Mouse (Mus musculus) spleen, postnatal 14 days (tissue): Measurements from ENCODE around the gene Wnt5b.

Source experiments
- DNase-seq, 2 experiments: peaks; one replicate each; pipeline ENCODE4 v3.0.0; 2021 to 2022; ENCODE audit warnings: low spot score in 2 of 2

Gene Wnt5b

DNA sequence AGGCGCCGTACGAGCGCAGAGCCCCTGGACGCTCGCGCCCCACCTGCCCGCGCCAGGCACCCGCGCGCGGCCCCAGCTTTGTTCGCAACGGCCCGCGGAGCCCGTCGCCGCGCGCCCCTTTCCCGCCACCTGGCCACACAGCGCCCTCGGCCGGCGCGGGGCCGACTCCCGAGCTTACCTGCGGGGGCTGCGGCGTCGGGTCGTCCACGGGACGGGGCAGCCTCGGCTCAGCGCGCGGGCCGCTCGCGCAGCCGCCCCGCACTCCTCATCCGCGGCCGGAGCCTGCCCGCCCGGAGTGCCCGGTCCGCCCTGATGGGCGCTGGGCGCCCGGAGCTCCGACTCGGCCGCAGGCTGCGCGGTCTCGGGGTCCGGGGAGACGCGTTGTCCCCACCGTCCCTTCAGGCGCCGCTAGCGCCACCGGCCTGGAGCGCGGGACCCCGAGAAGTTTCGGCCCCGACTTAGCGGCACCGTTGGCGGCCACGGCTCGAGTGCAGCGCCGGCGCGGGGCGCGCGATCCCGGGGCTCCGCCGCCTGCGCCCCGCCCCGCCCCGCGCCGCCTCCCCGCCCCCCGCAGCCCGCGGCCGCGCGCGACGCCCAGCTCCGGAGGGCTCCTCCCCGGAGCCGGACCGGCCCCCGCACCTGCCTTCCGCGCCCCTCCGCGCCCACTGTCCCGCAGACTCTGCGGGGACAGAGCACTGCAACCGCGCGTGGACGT, at the start of gene Wnt5b:
Gene Wnt5b, minus strand, starts transcription at position 545 of the 715 bp plus-strand sequence.
- no peak for DNase-seq

DNA sequence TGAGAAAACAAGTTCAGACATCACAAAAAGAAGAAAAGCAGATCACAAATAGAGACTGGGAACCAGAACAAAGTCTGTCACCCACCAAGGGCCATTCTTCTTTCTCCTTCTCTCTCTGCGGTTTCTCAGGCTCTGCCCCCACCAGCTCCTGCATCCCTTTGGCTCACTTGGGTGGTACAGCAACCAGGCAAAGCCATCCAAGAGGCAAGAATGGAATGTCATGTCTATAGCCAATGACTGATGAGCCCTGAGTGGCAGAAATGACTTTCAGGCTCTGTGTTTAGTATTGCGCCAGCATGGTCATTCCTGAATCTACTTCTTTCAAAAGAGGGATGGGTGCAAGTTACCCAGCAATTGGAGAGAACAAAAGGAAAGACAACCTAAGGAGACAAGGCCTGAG, 46.7 kb upstream of the Wnt5b start:
- no peak for DNase-seq

DNA sequence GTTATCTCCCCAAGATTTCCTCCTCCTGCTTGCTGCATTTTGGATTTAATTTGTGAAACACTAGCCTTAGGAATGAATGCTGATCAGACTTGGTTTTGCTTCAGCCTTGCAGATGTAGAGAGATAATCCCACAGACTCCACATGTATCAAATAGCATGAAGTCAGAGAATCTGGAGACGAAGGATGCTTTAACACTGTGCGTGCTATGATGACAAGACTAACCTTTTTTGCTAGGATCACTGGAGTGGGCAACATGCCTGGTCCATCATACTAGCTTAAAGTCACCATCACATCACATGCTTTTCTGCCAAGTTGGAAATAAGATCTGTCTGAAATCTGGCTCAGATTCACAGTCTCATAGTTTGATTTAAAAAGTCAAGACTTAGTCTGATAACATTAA, 43.8 kb upstream of the Wnt5b start:
- no peak for DNase-seq

DNA sequence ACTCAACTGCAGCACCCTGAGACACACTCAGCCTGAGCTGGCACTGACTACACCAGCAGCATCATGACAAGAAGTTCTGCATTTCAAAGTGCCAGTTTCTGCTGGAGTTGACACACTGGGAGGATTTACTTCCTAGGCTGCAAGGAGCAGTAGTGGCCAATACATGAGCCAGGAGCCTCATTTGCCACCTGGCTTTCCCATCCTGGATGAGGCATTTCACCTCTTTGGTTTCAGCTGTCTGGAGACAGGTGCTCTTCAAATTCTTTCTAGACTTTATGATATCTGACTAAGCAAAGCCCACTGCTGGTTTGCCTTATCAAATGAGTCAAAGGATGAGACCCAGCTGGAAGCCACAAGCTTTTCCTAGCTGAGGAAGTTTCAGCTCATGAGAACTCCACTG, 43.3 kb upstream of the Wnt5b start:
- DNase-seq = no peak

DNA sequence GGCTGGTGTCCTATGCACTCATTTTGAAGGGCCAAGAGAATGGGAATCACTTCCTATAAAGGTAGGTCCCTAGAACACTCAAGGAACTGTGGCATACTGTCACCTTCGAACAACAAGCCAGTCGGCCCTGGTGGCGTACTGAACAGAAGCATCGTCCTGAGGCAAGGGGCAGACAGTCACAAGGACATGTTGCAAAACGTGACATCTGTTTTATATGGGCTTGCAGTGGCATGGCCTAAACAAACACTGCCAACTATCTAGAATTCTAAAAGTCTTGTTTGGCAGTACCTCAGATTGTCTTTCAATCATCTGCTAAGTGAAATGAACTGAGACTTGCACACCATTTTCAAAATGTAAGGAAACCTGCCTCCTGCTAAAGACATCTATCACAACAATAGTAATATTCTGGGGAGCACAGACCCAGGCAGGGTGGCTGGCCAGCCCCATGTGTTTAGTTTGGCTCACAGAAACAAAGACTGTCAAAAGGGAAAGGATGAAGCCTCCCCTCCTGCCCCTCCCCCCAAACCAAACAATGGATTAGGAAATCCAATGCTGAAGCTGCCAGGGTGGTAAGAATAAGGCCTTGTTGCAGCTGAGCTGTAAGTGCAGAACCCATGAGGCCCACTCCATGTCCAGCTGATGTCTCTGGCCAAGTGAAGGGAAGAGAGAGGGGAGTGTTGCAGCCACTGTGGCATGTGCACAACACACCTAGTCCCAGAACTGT, 41.7 kb upstream of the Wnt5b start:
- no peak for DNase-seq

DNA sequence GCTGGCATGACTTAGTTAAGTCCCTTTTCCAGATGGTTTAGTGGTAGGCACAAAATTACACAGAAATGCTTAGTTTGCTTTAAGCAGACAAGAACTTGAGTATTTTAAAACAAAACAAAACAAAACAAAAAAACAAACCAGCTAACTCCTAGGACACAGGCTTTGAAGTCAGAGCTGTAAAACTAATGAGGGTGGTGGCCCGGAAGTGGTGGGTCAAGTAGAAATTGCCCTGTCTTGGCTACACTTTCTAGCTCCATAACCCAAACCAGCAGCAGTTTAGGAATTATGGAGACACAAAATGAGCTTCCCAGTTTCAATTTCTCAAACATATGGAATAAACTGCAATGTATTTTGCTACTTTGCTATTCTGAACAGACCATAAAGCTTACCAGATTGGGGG, 39.9 kb upstream of the Wnt5b start:
- DNase-seq = no peak

DNA sequence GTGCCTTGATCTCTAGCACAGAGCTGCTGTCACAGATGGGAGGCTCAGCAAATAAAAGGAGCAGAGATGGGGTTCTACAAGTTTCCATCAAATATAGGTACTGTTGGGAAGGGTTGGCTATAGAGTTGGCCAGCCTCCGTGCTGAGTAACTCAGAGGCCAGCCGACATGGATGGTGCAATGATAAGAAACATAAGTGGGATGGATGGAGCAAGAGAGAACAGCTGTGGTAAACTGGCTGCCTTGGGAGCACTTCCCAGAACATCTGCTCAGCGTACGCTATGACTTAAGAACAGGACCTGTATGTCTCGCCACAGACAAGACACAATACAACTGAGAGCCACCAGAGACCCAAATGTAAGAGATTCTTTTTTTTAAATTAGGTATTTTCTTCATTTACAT, 39.0 kb upstream of the Wnt5b start:
- DNase-seq = no peak

DNA sequence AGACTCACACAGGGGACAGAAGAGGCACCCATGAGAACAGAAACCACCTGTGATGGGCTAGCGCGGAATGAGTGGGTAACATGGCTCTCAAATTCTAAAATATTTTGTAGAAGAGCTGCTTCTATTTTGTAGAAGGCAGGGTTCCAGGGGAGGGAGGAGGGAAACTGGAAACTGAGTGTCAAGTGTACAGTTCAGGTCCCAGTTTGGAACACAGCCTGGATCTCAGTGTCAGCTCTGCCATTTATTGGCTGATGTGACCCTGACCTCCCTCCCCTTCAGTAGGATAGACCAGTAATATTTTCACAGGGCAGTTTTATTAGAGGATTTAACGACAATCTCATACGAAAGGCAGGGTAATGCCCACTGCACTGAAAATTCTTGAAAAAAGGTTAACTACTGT, 32.6 kb upstream of the Wnt5b start:
- DNase-seq = no peak

DNA sequence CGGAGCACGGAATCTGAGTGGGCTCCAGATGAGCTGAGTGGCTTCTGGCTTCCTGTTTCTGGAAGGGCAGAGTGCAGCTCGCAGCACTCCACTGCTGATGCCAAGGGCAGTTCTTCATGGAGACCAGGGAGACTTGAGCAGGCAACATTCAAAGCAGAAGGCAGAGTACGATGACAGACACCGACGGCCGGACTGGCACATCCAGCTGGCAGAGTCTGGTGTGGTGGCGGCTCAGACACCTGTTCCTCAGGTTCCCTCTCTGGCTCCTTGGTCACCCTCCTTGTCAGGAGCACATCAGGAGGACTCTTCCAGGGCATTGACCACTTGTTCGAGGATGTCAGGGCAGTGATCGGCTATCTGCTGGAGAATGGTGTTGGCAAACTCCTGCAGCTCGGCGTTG, 31.2 kb upstream of the Wnt5b start:
- DNase-seq = no peak

DNA sequence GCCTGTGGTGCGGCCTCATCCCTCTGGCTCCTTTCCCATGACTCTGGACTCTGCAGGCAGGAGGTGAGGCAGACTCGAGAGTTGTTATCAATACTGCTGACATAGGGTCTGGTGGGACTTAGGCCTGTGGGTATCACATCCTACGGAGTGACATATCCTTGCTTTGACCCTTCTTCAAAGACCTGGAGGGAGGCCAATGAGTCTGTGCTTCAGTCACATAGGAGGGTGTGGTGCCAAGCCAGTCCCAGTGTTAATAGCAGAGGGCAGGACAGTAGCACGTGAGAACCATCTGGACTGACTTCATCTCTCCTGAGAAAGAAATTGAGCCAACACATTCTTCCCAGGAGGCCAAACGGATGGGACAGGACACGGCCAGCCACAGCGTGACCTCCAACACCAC, 28.1 kb upstream of the Wnt5b start:
- DNase-seq = no peak

DNA sequence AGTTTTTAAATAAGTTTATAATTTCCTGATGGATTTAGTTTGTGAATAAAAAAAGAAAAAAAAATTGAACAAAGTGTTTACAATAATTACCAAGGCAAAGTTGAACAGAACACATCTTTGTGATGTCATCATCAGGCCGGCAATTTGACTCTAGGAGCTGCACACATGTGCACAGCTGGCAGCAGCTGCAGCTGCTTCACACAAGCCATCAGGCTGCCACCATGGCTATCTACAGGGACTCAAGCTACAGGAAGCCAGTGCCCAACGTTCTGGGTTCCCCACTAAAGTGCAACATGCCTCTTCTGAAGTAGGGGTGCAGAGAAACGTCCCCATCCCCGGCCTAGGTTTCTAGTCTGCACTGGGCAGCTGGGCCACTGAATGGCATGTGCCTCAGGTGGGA, 26.6 kb upstream of the Wnt5b start:
- DNase-seq = no peak

DNA sequence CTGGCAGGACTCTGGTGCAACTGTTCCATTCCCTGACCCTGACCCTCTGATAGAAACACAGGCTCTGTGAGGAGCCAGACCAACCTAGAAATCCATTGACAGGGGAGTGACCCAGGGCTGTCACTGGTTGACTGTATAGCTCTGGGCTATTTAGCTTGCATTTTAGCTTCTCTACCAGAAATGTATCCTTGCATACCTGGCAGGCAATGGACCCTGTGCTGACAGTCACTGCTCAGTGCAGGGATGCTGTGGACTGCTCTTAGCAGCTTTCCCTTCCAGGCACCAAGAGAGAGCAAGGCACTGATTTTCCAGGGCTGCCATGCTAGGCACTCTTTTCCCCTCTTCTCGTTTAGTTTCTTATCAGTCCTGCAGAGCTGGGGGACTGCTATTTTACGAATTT, 24.2 kb upstream of the Wnt5b start:
- no peak for DNase-seq

DNA sequence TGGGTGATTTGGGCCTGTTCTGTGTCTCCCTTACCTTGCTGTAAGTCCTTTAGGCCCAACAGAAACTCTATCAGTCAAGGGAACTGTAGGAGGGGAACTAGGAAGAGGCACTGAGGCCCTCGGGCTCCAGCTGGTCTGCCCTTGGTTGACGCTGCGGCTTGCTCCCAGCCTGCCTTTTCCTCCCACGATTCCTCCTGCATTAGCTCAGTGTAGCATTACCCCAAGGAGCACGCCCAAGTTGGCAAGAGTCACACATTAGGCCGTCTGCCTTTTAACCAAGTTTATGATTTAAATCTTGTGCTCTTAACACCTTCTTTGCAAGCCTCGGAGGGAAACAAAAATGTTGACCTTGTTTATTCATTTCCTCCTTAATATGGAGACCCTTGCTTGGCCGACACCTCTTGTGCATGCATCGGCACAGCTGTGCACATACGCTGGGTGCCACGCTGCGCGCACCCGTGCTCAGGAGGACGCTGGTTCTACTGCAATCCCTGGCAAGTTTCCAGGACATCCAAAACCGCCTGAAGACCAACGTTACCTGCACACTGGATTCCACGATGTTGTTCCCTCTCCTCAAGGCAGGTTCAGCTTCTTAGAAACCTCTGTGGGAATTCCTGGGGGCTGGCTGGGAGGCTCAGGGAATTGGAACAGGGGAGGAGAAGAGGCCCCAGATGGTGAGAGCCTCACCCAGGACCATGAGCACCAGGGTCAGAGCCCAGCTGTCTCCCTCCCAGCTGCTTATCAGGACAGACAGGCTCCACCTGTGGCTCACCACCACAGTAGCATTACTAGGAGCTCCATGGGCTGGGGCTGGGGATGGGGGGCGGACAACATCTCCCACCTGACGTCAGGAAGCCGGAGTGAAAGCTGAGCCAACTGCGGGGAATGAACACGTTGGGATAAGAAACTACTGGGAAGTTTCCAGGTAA, 21.6 kb upstream of the Wnt5b start:
- no peak for DNase-seq

DNA sequence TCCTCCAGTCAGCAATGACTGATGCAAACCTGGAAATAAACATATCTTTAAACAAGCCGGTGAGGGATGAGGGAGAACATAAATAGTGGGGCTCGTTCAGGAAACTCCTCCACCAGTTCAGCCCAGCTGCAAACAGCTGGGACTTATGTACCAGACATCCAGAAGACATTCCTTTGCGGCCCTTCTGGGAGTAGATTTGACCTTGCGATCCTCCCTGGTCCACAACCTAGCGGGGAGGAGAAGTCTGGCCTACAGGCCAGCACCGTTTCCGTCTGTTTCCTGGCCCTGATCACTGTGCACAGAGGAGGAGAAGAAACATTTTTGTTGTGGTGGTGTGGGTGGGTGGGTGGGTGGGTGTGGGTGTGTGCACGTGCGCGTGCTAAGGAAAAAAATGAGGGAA, 18.4 kb upstream of the Wnt5b start:
- DNase-seq = no peak

DNA sequence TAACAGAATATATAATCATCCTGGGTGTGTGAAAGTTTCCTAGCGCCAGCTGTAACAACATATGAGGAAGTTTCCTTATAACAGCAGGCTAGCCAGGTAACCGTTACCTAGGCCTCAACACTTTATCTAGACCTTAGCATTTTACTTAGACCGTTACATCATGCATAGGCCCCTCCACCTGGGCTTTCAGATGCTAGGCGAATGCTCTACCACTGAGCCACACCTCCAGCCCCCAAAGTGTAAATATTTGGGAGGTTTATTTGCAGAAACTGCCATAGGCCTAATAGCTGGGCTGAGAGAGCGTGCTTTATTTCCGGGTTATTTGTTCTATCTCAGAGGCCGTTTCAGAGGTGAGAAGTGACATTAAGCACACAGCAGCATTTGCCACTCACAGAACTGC, 14.7 kb upstream of the Wnt5b start:
- no peak for DNase-seq

DNA sequence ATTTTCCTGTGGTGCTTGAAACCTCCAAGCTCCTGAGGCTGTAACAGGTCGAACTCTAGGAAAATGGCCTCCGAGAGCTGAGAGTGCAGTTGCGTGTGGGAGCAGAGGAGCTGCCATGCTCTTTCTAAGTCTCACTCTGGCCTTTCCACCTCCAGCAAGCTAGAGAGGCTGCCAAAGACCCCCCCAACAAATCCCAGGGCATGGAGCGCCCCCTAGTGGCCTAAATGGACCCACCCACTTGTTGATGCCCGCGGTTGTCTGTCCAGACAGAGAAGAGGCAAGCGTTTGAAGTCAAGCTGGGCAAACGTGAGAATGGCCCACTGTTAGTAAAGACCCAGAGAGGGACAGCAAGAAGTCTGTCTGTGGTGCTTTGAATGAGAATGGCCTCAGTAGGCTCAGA, 10.3 kb upstream of the Wnt5b start:
- no peak for DNase-seq

DNA sequence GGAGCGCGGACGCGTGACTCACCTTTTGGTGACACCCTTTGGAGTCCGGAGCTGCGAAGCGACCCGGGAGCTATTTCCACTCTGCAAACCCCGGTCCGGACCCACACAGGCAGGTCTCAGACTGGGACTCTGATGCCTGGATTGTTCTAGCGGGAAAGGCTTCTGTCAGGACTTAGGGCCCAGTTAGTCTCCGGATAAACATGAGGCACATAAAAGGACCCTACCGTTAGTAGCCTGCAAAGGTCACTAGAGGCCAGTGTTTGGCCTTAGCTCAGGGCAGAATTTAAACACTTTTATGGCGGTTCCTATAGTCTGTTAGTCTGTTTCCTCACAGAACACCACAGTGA, 344 bp upstream of the Wnt5b start:
- DNase-seq = no peak

DNA sequence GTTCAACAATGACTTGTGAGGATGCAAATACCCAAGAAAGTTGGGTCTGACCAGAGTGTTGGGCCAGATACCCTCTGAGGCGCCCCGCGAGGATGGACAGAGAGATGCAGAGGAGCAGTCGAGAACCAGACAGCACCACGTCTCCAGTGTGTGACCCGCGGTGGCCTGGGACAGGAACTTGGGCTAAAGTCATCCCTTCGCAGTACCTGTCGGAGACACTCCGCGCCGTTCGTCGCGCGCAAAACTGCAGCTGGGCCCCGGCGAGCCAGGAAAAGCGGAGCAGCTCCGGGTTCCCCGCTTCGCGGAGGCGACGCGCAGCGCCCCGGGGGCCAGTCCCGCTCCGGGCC, 718 bp downstream of the Wnt5b start:
- no peak for DNase-seq

DNA sequence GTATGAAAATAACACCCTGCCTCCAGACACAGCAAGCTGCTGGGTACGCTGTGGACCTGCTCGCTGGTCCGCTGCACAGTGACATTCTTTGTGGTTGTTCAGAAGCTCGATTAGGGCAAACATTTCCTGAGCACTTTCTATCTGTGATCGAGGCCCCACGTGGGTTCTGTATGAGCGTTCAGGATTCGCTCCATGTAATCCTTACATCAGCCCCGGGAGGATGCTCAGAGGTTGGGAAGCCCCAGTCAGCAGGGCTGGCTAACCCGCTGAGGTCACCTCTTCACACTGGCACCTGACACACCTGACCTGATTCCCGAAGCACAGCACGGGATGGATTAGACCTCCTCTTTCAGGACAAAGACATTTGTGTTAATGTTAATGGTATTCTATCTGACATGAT, 8.3 kb downstream of the Wnt5b start:
- no peak for DNase-seq

DNA sequence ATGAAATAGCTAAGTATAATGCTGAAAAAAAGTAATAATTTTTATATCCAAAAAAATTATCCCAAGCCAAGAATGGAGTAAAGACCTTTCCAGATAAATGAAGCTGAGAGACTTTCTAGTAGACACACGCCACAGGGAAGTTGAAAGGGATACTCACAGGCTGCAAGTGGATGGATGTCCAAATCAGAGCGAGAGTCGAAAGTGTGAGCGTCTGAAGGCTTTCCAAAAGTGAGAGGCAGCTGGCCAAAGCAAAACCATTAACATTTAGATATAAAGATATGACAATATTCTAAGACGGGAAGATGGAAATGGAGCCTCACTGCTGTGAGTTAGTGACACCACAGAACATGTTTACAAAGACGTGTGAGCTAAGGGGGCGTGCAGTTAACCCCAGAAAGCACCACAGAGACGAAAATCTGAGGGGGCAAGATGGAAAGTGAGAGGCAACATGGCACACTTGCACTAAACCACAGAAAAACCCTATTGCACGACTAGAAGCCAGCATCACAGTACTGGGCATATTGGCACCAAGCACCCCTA, 10.9 kb downstream of the Wnt5b start:
- no peak for DNase-seq

DNA sequence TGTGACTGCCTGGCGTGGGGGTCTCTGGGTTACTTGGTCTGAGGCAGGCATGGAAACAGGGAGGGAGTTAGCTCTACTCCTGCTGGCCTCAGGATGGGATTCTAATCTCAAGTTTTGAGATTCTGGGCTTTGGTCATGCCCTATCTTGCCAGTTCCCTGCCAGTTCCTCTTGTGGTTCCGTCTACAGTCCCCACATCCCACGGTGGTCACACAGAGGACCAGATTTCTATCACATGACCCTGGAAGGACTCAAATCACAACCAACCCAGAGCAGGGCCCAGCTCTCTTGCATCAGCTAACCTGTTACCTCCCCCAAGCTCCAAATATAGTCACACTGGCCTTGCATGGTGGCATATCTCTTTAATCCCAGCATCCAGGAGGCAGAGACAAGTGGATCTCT, 14.5 kb downstream of the Wnt5b start:
- DNase-seq = no peak

DNA sequence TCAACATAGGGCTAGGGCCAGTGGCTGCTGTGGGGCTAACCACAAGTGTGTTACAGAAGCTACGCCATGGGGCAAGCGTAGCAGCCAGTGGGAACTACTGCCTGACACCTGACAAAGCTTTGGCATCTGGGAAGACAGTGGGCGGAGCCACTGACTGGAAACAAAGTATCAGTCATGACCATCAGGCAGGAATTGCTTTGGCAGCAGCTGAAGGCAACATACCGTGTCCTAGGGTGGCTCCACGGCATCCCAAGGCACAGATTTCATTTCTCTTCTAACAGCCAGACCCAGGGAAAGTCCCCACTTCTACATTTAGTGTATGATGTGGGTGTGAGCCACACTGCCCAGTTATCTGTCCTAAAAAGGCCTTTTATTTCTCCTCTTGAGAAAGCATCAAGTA, 17.6 kb downstream of the Wnt5b start:
- no peak for DNase-seq
